Mouse (Mus musculus): ENCODE measurements around the gene Cpm.
"Not testable (repeated sequence)": the region's sequence is repeated elsewhere in the genome, so short reads cannot be mapped to it uniquely, and the experiment has no call there.

The Cpm gene

GRCm38 (mm10) chr10:117607051-117607803, 22.1 kb upstream of the Cpm start:
- no peak for DNase-seq (ENCODE audit: low spot score)

- no peak for DNase-seq (ENCODE audit: low spot score)
Observed at GRCm38 (mm10) chr10:117607804-117608279, 21.5 kb upstream of the Cpm start.

- no peak for DNase-seq (ENCODE audit: low spot score)
Observed at GRCm38 (mm10) chr10:117608487-117608886, 20.8 kb upstream of the Cpm start.

GRCm38 (mm10) chr10:117608988-117609809, 20.1 kb upstream of the Cpm start:
- no peak for DNase-seq (ENCODE audit: low spot score)

- no peak for DNase-seq (ENCODE audit: low spot score)
Observed at GRCm38 (mm10) chr10:117609810-117610090, 19.6 kb upstream of the Cpm start.

GRCm38 (mm10) chr10:117610160-117610764, 19.0 kb upstream of the Cpm start:
- DNase-seq (ENCODE audit: low spot score) = no peak

GRCm38 (mm10) chr10:117610794-117611384, 18.4 kb upstream of the Cpm start:
- DNase-seq (ENCODE audit: low spot score) = no peak

- no peak for DNase-seq (ENCODE audit: low spot score)
Observed at GRCm38 (mm10) chr10:117611503-117611902, 17.8 kb upstream of the Cpm start.

GRCm38 (mm10) chr10:117611976-117612375, 17.3 kb upstream of the Cpm start:
- no peak for DNase-seq (ENCODE audit: low spot score)

GRCm38 (mm10) chr10:117612621-117613584, 16.4 kb upstream of the Cpm start:
- DNase-seq (ENCODE audit: low spot score) = no peak

- no peak for DNase-seq (ENCODE audit: low spot score)
Observed at GRCm38 (mm10) chr10:117613960-117614359, 15.3 kb upstream of the Cpm start.

- no peak for DNase-seq (ENCODE audit: low spot score)
Observed at GRCm38 (mm10) chr10:117614387-117614786, 14.9 kb upstream of the Cpm start.

GRCm38 (mm10) chr10:117615239-117615638, 14.1 kb upstream of the Cpm start:
- no peak for DNase-seq (ENCODE audit: low spot score)

- no peak for DNase-seq (ENCODE audit: low spot score)
Observed at GRCm38 (mm10) chr10:117615746-117616145, 13.6 kb upstream of the Cpm start.

- no peak for DNase-seq (ENCODE audit: low spot score)
Observed at GRCm38 (mm10) chr10:117616191-117616680, 13.1 kb upstream of the Cpm start.

GRCm38 (mm10) chr10:117616765-117617164, 12.5 kb upstream of the Cpm start:
- DNase-seq (ENCODE audit: low spot score) = not testable (repeated sequence)

- DNase-seq (ENCODE audit: low spot score) = no peak
Observed at GRCm38 (mm10) chr10:117617568-117618345, 11.5 kb upstream of the Cpm start.

- DNase-seq (ENCODE audit: low spot score) = no peak
Observed at GRCm38 (mm10) chr10:117619041-117619861, 10.0 kb upstream of the Cpm start.

- no peak for DNase-seq (ENCODE audit: low spot score)
Observed at GRCm38 (mm10) chr10:117619862-117620179, 9.5 kb upstream of the Cpm start.

GRCm38 (mm10) chr10:117620530-117620929, 8.8 kb upstream of the Cpm start:
- DNase-seq (ENCODE audit: low spot score) = no peak
